Comparison of ENCODE assay signal across 9 mouse cellular contexts in genomic region chr5:75067125-75067756, GRCm38 (mm10). TPM values are rescaled to one million over a fixed set of nuclear protein-coding genes. Genes with fewer than 3 reads are reported as not detected.
DNase-seq lines count a peak whose midpoint lies in the region; ATAC-seq and TF ChIP-seq lines count a peak whose summit lies in the region.
"Had no signal": no experiment of that assay in that cellular context is flagged by ENCODE, and none has a peak within 500 bp of the region (broad histone marks: within the 10 kb centered on the region; RNA-seq: fewer than 3 reads in every experiment).

No protein-coding gene starts in this region.

- 1% methylated on average over 30 of the region's 30 CpGs for WGBS in cerebellum, adult 2 months
- under 1% methylated on average over 30 of the region's 30 CpGs for WGBS in forebrain, embryonic 14.5 days
- WGBS in kidney, embryonic 15.5 days, result under 1% methylated on average over 30 of the region's 30 CpGs

- no peak for TF ChIP-seq CTCF in cerebellum, adult 2 months (IDR thresholded peaks at IDR 0.05; ENCODE audit: borderline replicate concordance, insufficient read depth, low read depth, low read length)

- H3K9ac ChIP-seq in forebrain, embryonic 14.5 days (ENCODE audit: low read length), result peak overlapping the region; percentile 52
- no peak overlapping the region for H3K9ac ChIP-seq in kidney, embryonic 15.5 days

- no peaks in the 10 kb centered on the region for H3K36me3 ChIP-seq in forebrain, embryonic 14.5 days (ENCODE audit: control insufficient read depth, insufficient read depth, low read length)
- no peaks in the 10 kb centered on the region for H3K36me3 ChIP-seq in kidney, embryonic 15.5 days

- H3K4me1 ChIP-seq in cerebellum, adult 2 months (ENCODE audit: control insufficient read depth, insufficient read depth, low read length), result peaks cover 3% of the 10 kb centered on the region; the same call in 1 of the 2 replicates
- peaks cover 14% of the 10 kb centered on the region for H3K4me1 ChIP-seq in forebrain, embryonic 14.5 days (ENCODE audit: control insufficient read depth, insufficient read depth, low read length)
- H3K4me1 ChIP-seq in kidney, embryonic 15.5 days, result peaks cover 27% of the 10 kb centered on the region

- DNase-seq in cerebellum, adult 2 months, result no peak
- DNase-seq in cerebellum, adult 9-11 months, result no peak
- DNase-seq in Muller cell, postnatal 12 days (ENCODE audit: inconsistent ontology term), result peak; percentile 54
- DNase-seq in forebrain, embryonic 14.5 days (ENCODE audit: low spot score), result peak; percentile 75
- peak; percentile 58 for DNase-seq in lung, postnatal 14 days
- peak; percentile 75 for DNase-seq in retina, postnatal 1 day
- peak; percentile 51 for DNase-seq in urinary bladder, postnatal 14 days (ENCODE audit: low spot score)

- H3K27ac ChIP-seq in cerebellum, adult 2 months (ENCODE audit: insufficient read depth, low read length), result no peak overlapping the region
- H3K27ac ChIP-seq in forebrain, embryonic 14.5 days (ENCODE audit: low read depth, low read length), result no peak overlapping the region
- H3K27ac ChIP-seq in kidney, embryonic 15.5 days, result no peak overlapping the region

- TF ChIP-seq POLR2A in cerebellum, adult 2 months (IDR thresholded peaks at IDR 0.05; ENCODE audit: borderline replicate concordance, insufficient read depth, low read length), result no peak

- peak overlapping the region; percentile 41 for H3K4me3 ChIP-seq in cerebellum, adult 2 months (replicated peaks; ENCODE audit: insufficient read depth, low read depth, low read length)
- H3K4me3 ChIP-seq in forebrain, embryonic 14.5 days (ENCODE audit: low read depth, low read length), result peak overlapping the region; percentile 40
- peak overlapping the region; percentile 51 for H3K4me3 ChIP-seq in kidney, embryonic 15.5 days (replicated peaks)

- 0 out of 2 replicates have a peak, but pooled peaks cover 3% of the 10 kb centered on the region for H3K9me3 ChIP-seq in forebrain, embryonic 14.5 days (replicated peaks; ENCODE audit: control insufficient read depth, low read length)
- no peaks in the 10 kb centered on the region; the same call in 1 of the 2 replicates for H3K9me3 ChIP-seq in kidney, embryonic 15.5 days (replicated peaks)

- peak overlapping the region; percentile 67 for H3K4me2 ChIP-seq in forebrain, embryonic 14.5 days (ENCODE audit: low read length)
- H3K4me2 ChIP-seq in kidney, embryonic 15.5 days, result peak overlapping the region; percentile 92

- ATAC-seq in forebrain, embryonic 14.5 days, result peak; percentile 56
- peak; percentile 83 for ATAC-seq in kidney, embryonic 15.5 days (replicated peaks; ENCODE audit: low FRiP score)

- peaks cover 5% of the 10 kb centered on the region; the same call in 1 of the 2 replicates for H3K27me3 ChIP-seq in cerebellum, adult 2 months (ENCODE audit: control insufficient read depth, insufficient read depth, low read length)
- peaks cover 58% of the 10 kb centered on the region for H3K27me3 ChIP-seq in forebrain, embryonic 14.5 days (replicated peaks; ENCODE audit: control insufficient read depth, insufficient read depth, low read length)
- H3K27me3 ChIP-seq in kidney, embryonic 15.5 days, result peaks cover 61% of the 10 kb centered on the region

RNA-seq across cellular contexts. Expression of gene Gsx2, which starts 8.2 kb away (rescaled TPM):
- 0.10 TPM in 1 of 2 replicates, not detected in the other for polyA plus RNA-seq in cerebellum, adult 2 months (2012; rRNA removed)
- 5.6 and 7.4 TPM in 2 replicates for polyA plus RNA-seq in forebrain, embryonic 14.5 days (2014; fragmentation: Nextera tagmentation; extraction: Ambion mirVana)
- not detected in 2 replicates for polyA plus RNA-seq in kidney, embryonic 15.5 days (2015; fragmentation: Nextera tagmentation; extraction: Ambion mirVana)
- polyA plus RNA-seq: C2C12 had no signal

RNA-seq across cellular contexts. Expression of gene Chic2, which starts 22.7 kb away (rescaled TPM):
- 16.5 and 16.6 TPM in 2 replicates for polyA plus RNA-seq in cerebellum, adult 2 months (2012; rRNA removed)
- 40.6 and 48.0 TPM in 2 replicates for polyA plus RNA-seq in forebrain, embryonic 14.5 days (2014; fragmentation: Nextera tagmentation; extraction: Ambion mirVana)
- 27.1 and 28.8 TPM in 2 replicates for polyA plus RNA-seq in kidney, embryonic 15.5 days (2015; fragmentation: Nextera tagmentation; extraction: Ambion mirVana)

Comparison
In these comparisons a context has a peak if more than half of its experiments do, and no peak if none do; other contexts are left out.
1. DNase-seq: peak in Muller cell, postnatal 12 days (single experiment), forebrain, embryonic 14.5 days (single experiment), lung, postnatal 14 days (single experiment), retina, postnatal 1 day (single experiment) and urinary bladder, postnatal 14 days (single experiment); none in cerebellum, adult 2 months (0 of 2) and cerebellum, adult 9-11 months (single experiment).
2. Peak in every context shown above with its lines, with median percentiles within 50 percentile points of each other: H3K4me3 ChIP-seq.